Mouse (Mus musculus): ENCODE data around the gene Hmg20b. TPM values are rescaled to one million over a fixed set of nuclear protein-coding genes. Genes with fewer than 3 reads are reported as not detected.

Gene Hmg20b
- polyA plus RNA-seq, 2 experiments from 2014 or later, result 14.4 to 17.3 TPM

GRCm38 (mm10) chr10:81378553-81379182, 28.4 kb upstream of the Hmg20b start:
- ATAC-seq, result peak; percentile 95

DNA sequence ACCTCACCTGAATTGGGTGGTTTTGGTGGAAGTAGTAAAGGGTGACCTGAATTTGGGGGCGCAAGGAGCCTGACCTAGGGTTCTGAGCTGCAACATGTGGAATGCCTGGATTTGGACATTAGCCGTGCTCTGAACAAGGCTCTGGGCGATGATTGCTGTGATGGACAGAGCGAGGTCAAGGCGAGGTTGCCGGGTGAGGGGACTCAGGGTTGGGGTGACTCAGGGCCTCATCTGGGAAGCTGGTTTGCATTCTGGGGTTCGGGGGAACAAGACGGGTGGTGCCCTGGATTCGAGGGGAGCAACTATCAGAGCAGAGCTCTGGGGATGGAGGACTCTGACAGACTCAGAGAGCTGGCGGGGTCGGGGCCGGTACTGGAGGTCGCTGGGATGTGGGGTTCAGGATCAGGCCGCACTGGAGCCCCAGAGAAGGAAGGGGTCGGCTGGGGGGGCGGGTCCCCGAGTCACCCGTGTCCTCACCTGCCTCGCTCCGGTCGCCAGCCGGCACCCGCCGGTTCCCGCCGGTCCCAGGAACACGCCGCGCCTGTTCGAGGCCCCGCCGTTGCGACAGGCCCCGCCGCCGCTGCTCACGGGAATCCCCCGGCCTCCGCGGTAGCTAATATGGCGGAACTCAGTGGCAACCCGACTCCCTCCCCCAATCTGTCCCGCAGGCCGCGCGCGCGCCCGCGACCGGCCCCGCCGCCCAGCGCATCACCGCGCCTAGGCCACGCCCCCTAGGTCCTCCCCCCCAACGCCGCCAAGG, 27.7 kb upstream of the Hmg20b start, which contains the start of gene Fzr1:
Gene Fzr1, minus strand, starts transcription at position 724 of the 760 bp plus-strand sequence.
- ATAC-seq, result no peak

DNA sequence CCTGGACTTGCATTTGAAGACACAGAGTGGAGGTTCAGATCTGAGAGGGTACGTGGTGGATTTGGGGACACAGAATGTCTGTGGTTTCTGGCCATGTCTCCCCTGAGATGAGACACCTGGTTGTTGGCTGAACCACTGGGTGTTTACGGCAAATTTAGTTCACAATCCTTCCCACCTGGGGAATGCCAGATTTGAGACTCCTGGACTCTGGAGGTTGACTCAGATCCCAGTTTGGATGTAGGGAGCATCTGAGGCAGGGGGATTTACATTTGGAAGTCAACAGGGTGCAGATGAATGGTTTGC, 27.0 kb upstream of the Hmg20b start:
- no peak for ATAC-seq

- ATAC-seq, result no peak
Observed at GRCm38 (mm10) chr10:81376561-81377361, 26.5 kb upstream of the Hmg20b start.

GRCm38 (mm10) chr10:81375322-81375721, 25.0 kb upstream of the Hmg20b start:
- ATAC-seq, result no peak

DNA sequence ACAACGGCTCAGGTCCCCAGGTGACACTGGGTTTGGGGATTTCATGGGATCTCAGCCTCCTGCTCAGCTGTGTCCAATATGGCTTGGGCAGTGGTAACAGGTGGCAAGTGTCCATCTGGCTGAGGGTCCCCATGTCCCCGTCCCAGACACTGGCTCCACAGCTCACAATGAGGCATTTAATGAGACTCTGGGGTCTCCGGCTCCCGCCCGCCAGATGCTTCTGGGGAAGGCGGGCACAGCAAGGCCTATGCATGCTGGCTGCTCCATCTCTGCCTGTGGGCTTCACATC, 16.9 kb upstream of the Hmg20b start:
- no peak for ATAC-seq

- no peak for ATAC-seq
Observed at GRCm38 (mm10) chr10:81366477-81367206, 16.4 kb upstream of the Hmg20b start.

- ATAC-seq, result no peak
Observed at GRCm38 (mm10) chr10:81365672-81366476, 15.6 kb upstream of the Hmg20b start, which contains the start of gene 4930404N11Rik. Gene 4930404N11Rik (minus strand): TSS chr10:81365816.

DNA sequence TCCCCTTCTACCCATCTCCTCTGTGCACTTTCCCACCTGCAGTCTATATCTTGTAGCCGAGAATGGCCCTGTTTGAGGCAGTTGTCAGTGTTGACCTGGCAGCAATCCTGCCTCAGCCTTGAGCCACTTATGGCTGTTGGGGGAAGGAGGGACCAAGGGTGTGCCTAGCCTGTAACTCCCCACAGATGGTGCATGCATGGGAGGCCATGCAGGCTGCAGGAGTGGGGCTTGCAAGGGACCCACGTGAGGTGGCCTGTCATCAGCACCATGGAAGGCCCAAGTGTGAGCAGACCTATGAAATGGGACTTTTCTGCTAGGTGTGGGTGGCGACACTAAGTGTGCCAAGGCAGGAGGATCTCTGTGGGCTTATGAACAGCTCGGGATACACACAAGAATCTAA, 14.8 kb upstream of the Hmg20b start:
- ATAC-seq, result no peak

GRCm38 (mm10) chr10:81364666-81365065, 14.4 kb upstream of the Hmg20b start:
- ATAC-seq, result no peak

- ATAC-seq, result no peak
Observed at GRCm38 (mm10) chr10:81363436-81364346, 13.4 kb upstream of the Hmg20b start.

DNA sequence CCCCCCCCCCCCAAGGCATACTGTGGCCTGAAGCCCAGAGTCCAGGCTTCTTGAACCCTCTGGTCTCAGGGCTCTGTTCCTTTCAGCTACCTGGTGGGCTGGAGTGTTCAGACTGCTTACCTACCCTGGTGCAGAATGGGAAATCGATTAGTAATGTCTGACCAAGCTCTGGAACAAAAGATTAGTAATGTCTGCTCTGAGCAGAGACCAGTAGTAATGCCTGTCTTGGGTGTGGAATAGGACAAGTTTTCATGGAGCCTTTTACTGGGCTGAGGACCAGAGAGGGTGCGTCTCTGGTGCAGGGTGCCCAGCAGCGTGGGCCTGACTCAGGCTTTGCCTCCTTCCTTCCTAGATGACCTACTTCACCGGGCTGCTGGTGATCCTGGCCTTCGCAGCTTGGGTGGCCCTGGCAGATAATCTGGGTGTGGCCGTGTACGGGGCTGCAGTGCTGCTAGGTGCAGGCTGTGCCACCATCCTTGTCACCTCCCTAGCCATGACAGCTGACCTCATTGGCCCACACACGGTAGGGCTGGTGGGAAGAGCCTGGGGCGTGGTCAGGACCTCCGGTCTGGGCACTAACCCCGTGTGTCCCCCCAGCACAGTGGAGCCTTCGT, 12.2 kb upstream of the Hmg20b start:
- no peak for ATAC-seq

- no peak for ATAC-seq
Observed at GRCm38 (mm10) chr10:81360721-81361120, 10.4 kb upstream of the Hmg20b start.

GRCm38 (mm10) chr10:81358841-81359240, 8.6 kb upstream of the Hmg20b start:
- no peak for ATAC-seq

DNA sequence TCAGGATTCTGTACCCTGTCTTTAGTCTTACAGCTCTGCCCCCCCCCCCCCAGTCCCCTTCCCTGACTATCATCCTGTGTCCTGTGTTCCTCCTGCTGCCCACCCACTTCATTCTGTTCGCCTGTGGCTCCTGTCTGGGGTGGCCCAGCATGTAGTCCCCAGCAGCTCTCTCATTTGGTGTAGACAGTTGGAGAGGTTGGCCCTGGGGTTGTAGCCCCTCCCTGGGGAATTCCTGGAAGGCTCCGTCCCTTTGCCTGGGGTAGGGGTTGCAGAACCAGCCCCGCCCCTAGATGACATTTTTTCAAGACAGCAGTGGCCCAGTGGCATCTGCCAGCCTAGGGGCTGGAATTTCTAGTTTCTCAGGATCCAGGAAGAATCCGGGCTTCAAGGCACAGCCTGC, 7.9 kb upstream of the Hmg20b start:
- no peak for ATAC-seq

DNA sequence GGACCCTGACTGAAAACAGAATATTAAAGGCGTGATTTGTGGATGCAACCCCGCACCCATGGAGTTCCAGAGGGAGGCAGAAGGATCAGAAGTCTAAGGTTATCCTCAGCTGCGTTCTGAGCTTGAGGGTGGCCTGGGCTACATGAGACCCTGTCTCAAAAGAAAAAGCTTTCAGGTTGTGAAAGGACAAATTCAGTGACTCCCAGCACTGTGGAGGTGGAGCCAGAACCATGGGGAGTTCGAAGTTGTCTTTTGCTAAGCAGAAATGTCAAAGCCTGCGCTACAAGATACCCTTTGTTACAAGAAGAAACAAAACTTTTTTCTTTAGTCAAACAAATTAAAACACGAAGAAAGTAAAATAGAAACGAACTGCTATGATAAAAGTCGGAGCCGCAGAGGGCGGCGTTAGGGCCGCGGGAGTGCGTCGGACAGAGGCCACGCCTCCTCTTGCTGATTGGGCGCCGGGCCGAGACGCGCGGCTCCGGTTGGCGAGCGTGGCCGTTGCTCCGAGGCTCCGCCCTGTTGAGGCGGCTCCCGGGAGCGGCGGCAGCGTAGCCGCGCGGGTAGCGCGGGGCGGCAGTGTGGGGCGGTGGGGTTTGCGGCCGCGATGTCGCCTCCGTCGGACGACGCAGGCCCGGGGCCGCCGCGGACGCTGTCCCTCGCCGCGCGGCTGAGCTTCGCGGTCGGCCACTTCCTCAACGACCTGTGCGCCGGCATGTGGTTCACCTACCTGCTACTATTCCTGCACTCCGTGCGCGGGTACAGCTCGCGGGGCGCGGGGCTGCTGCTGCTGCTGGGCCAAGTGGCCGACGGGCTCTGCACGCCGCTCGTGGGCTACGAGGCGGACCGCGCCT, 6.9 kb upstream of the Hmg20b start, which contains the start of gene Mfsd12:
Gene Mfsd12, plus strand, starts transcription at position 501 of the 854 bp plus-strand sequence.
- peak; percentile 96 for ATAC-seq

DNA sequence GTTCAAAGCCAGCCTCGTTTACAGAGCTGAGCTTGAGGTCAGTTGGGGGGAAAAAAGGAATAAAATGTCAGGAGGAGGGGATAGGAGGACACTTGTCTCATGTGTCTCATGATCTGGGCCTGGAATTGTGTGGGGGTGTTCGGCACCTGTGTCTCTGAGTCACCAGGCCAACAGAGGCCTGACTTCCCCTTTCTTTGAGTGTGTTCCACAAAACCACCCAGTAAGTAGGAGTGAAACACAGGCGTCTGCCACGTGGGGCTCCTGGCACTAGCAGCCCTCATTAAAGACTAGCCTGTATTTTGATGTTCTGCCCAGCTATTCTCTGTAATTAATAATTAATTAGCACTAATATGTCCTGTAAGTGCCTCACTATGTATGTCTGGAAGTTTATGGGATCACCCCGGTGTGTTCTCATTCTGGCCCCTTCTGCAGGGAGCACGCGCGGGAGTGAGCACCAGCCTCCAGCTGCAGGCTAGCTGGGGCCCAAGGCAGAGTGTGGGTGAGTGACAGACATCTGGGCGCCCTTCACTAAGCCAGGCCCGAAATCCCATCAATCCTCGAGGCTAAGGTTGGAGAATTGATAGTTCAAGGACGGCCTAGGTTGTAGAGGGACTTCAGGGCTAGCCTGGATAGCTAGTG, 6.2 kb upstream of the Hmg20b start:
- no peak for ATAC-seq

- no peak for ATAC-seq
Observed at GRCm38 (mm10) chr10:81355533-81355932, 5.3 kb upstream of the Hmg20b start.
